Mouse (Mus musculus): Measurements from ENCODE around the gene Cks1b. TPM values are rescaled to one million over a fixed set of nuclear protein-coding genes. Genes with fewer than 3 reads are reported as not detected.

Cks1b gene
- total and polyA plus RNA-seq, 3 experiments = 177 to 438 (median 271) TPM

GRCm38 (mm10) chr3:89393605-89394004 lies 24.6 kb downstream of the Cks1b start (continued):
- peak; percentile 89 for TF ChIP-seq SIN3A (IDR thresholded peaks at IDR 0.05; ENCODE audit: low read length)
- TF ChIP-seq TCF12 (IDR thresholded peaks at IDR 0.05; ENCODE audit: low read depth, low read length) = no peak
- TF ChIP-seq NELFE (IDR thresholded peaks at IDR 0.05; ENCODE audit: low read depth, low read length) = peak; percentile 68
- TF ChIP-seq TBP (IDR thresholded peaks at IDR 0.05; ENCODE audit: low read depth, low read length) = 0 out of 2 replicates have a peak, but pooled peaks have one; percentile 18

GRCm38 (mm10) chr3:89392871-89393311 lies 25.3 kb downstream of the Cks1b start:
- H3K4me1 ChIP-seq (ENCODE audit: control insufficient read depth in 1 of 2, insufficient read depth in 2 of 2, low read length in 2 of 2) = peaks cover 14 to 41% of the 10 kb centered on the region in 2 experiments
- peak overlapping the region; percentile 65 for H3K9ac ChIP-seq (ENCODE audit: control insufficient read depth, low read depth, low read length, poor library complexity, severe bottlenecking)
- H3K27me3 ChIP-seq (ENCODE audit: control insufficient read depth in 1 of 2, insufficient read depth in 2 of 2, low read length in 2 of 2) = no peaks in the 10 kb centered on the region
- peak overlapping the region; percentile 53 for H3K27ac ChIP-seq (ENCODE audit: control insufficient read depth, low read depth, low read length)
- TF ChIP-seq EP300 (IDR thresholded peaks at IDR 0.05; ENCODE audit: low read depth in 1 of 2, low read length in 2 of 2) = no peak
- TF ChIP-seq MAX (IDR thresholded peaks at IDR 0.05; ENCODE audit: low read length) = 0 out of 2 replicates have a peak, but pooled peaks have one; percentile 19
- peaks cover 16% of the 10 kb centered on the region for H3K79me2 ChIP-seq (ENCODE audit: control insufficient read depth, insufficient read depth, low read length, poor library complexity)
- peak overlapping the region; percentile 86 to 94 for H3K4me3 ChIP-seq (ENCODE audit: control insufficient read depth in 1 of 2, insufficient read depth in 1 of 2, low read depth in 2 of 2, low read length in 2 of 2)
- peaks cover 0 to 34% of the 10 kb centered on the region in 2 experiments; a peak in 2 of 4 replicates for H3K36me3 ChIP-seq (ENCODE audit: control insufficient read depth in 1 of 2, insufficient read depth in 2 of 2, low read length in 2 of 2)
- H3K9me3 ChIP-seq (replicated peaks; ENCODE audit: insufficient read depth, low read length) = no peaks in the 10 kb centered on the region
- DNase-seq (ENCODE audit: low read depth, low spot score) = peak; percentile 73

- H3K79me2 ChIP-seq (ENCODE audit: control insufficient read depth, insufficient read depth, low read length, poor library complexity) = peaks cover 16% of the 10 kb centered on the region
- no peaks in the 10 kb centered on the region for H3K9me3 ChIP-seq (replicated peaks; ENCODE audit: insufficient read depth, low read length)
- peak overlapping the region; percentile 82 for H3K27ac ChIP-seq (ENCODE audit: control insufficient read depth, low read depth, low read length)
- H3K4me1 ChIP-seq (ENCODE audit: control insufficient read depth in 1 of 2, insufficient read depth in 2 of 2, low read length in 2 of 2) = peaks cover 14 to 43% of the 10 kb centered on the region in 2 experiments
- peak overlapping the region; percentile 83 for H3K9ac ChIP-seq (ENCODE audit: control insufficient read depth, low read depth, low read length, poor library complexity, severe bottlenecking)
- H3K27me3 ChIP-seq (ENCODE audit: control insufficient read depth in 1 of 2, insufficient read depth in 2 of 2, low read length in 2 of 2) = no peaks in the 10 kb centered on the region
- H3K36me3 ChIP-seq (ENCODE audit: control insufficient read depth in 1 of 2, insufficient read depth in 2 of 2, low read length in 2 of 2) = peaks cover 0 to 32% of the 10 kb centered on the region in 2 experiments; a peak in 2 of 4 replicates
- peak; percentile 68 for DNase-seq (ENCODE audit: low read depth, low spot score)
- H3K4me3 ChIP-seq (ENCODE audit: control insufficient read depth in 1 of 2, insufficient read depth in 1 of 2, low read depth in 2 of 2, low read length in 2 of 2) = peak overlapping the region; percentile 86 to 94
- no peak; the same call in 1 of the 2 replicates for TF ChIP-seq CHD1 (IDR thresholded peaks at IDR 0.05; ENCODE audit: low read depth, low read length)
- peak; percentile 70 for TF ChIP-seq NRF1 (IDR thresholded peaks at IDR 0.05; ENCODE audit: insufficient read depth, low read depth, low read length, poor library complexity, severe bottlenecking)
- TF ChIP-seq ZNF384 (IDR thresholded peaks at IDR 0.05; ENCODE audit: low read depth, low read length) = no peak
- peak; percentile 33; the same call in 1 of the 2 replicates for TF ChIP-seq ETS1 (IDR thresholded peaks at IDR 0.05; ENCODE audit: low read depth, low read length)
- TF ChIP-seq RCOR1 (IDR thresholded peaks at IDR 0.05; ENCODE audit: low read depth, low read length) = no peak
- peak in 1 of 2 experiments; percentile 27; a peak in 2 of 4 replicates for TF ChIP-seq POLR2A (IDR thresholded peaks at IDR 0.05; ENCODE audit: control insufficient read depth in 1 of 2, insufficient read depth in 1 of 2, low read depth in 1 of 2, low read length in 2 of 2, poor library complexity in 1 of 2)
- no peak for TF ChIP-seq TBP (IDR thresholded peaks at IDR 0.05; ENCODE audit: low read depth, low read length)
- no peak for TF ChIP-seq KAT2A (conservative IDR thresholded peaks at IDR 0.05; ENCODE audit: low read depth, low read length)
- TF ChIP-seq ZKSCAN1 (IDR thresholded peaks at IDR 0.05; ENCODE audit: low read depth, low read length) = no peak
- no peak for TF ChIP-seq UBTF (IDR thresholded peaks at IDR 0.05; ENCODE audit: borderline replicate concordance, insufficient read depth, low read depth, low read length)
- no peak for TF ChIP-seq ZMIZ1 (IDR thresholded peaks at IDR 0.05; ENCODE audit: low read depth, low read length)
- TF ChIP-seq CTCF (IDR thresholded peaks at IDR 0.05 in 2 of 3, conservative IDR thresholded peaks at IDR 0.05 in 1 of 3; ENCODE audit: control insufficient read depth in 1 of 3, insufficient read depth in 1 of 3, low read depth in 2 of 3, low read length in 3 of 3, poor library complexity in 1 of 3, severe bottlenecking in 1 of 3) = no peak
- peak; percentile 31 for TF ChIP-seq NELFE (IDR thresholded peaks at IDR 0.05; ENCODE audit: low read depth, low read length)
- no peak for TF ChIP-seq USF2 (IDR thresholded peaks at IDR 0.05; ENCODE audit: borderline replicate concordance in 1 of 2, insufficient read depth in 1 of 2, low read depth in 1 of 2, low read length in 2 of 2)
- TF ChIP-seq JUND (IDR thresholded peaks at IDR 0.05; ENCODE audit: low read depth, low read length) = no peak
- 0 out of 2 replicates have a peak, but pooled peaks have one; percentile 22 for TF ChIP-seq GATA1 (IDR thresholded peaks at IDR 0.05; ENCODE audit: low read depth, low read length)
- no peak for TF ChIP-seq EP300 (IDR thresholded peaks at IDR 0.05; ENCODE audit: low read depth in 1 of 2, low read length in 2 of 2)
- TF ChIP-seq MAFK (IDR thresholded peaks at IDR 0.05; ENCODE audit: borderline replicate concordance, low read depth, low read length) = no peak
- TF ChIP-seq MAZ (IDR thresholded peaks at IDR 0.05; ENCODE audit: low read depth, low read length) = peak; percentile 20; the same call in 1 of the 2 replicates
- 0 out of 2 replicates have a peak, but pooled peaks have one; percentile 2 for TF ChIP-seq USF1 (IDR thresholded peaks at IDR 0.05; ENCODE audit: low read depth, low read length)
- no peak for TF ChIP-seq E2F4 (IDR thresholded peaks at IDR 0.05; ENCODE audit: borderline replicate concordance, low read depth, low read length)
- TF ChIP-seq MEF2A (IDR thresholded peaks at IDR 0.05; ENCODE audit: extremely low read depth, insufficient replicate concordance, low read depth, low read length, poor library complexity, severe bottlenecking) = no peak
Observed at GRCm38 (mm10) chr3:89391663-89392511, 26.3 kb downstream of the Cks1b start.
